Mouse (Mus musculus) kidney, postnatal 0 days (tissue): ENCODE data around the gene N4bp1. TPM values are rescaled to one million over a fixed set of nuclear protein-coding genes. Genes with fewer than 3 reads are reported as not detected.

Source experiments
- ATAC-seq: fragments of 200-750 bp; cut with Nextera tagmentation; replicated peaks from 2 replicates; pipeline ENCODE4 v1.8.0; 2017; ENCODE audit warnings: low read depth, moderate number of reproducible peaks, moderate TSS enrichment, moderate library complexity; ENCODE audit not compliant: low FRiP score
- DNase-seq: peaks from one replicate; pipeline ENCODE4 v3.0.0-alpha.2; 2016; ENCODE audit warnings: low spot score
- H3K27ac ChIP-seq: fragments of 300-500 bp; sonication (generic); 2 replicates; pipeline ENCODE4 v1.5.1; 2014; ENCODE audit warnings: mild to moderate bottlenecking
- H3K27me3 ChIP-seq: fragments of 300-500 bp; sonication (generic); 2 replicates; pipeline ENCODE4 v1.6.1; 2014; ENCODE audit warnings: low read length, mixed read lengths; ENCODE audit not compliant: insufficient read depth
- H3K36me3 ChIP-seq: fragments of 300-500 bp; sonication (generic); 2 replicates; pipeline ENCODE4 v1.6.1; 2014; ENCODE audit warnings: low read length, mixed read lengths; ENCODE audit not compliant: insufficient read depth
- H3K4me1 ChIP-seq: fragments of 300-500 bp; sonication (generic); replicated peaks from 2 replicates; pipeline ENCODE4 v1.6.1; 2014; ENCODE audit warnings: antibody characterized with exemption, low read length, mixed read lengths; ENCODE audit not compliant: insufficient read depth
- H3K4me2 ChIP-seq: fragments of 300-500 bp; sonication (generic); 2 replicates; pipeline ENCODE4 v1.6.1; 2014; ENCODE audit warnings: mild to moderate bottlenecking, low read length, moderate library complexity, mixed read lengths
- H3K4me3 ChIP-seq: fragments of 300-500 bp; sonication (generic); replicated peaks from 2 replicates; pipeline ENCODE4 v1.5.1; 2014; ENCODE audit warnings: low read depth, low read length
- H3K9ac ChIP-seq: fragments of 300-500 bp; sonication (generic); 2 replicates; pipeline ENCODE4 v1.6.1; 2014; ENCODE audit warnings: low read depth, low read length
- H3K9me3 ChIP-seq: fragments of 300-500 bp; sonication (generic); replicated peaks from 2 replicates; pipeline ENCODE4 v1.6.1; 2016; ENCODE audit warnings: low read length, inconsistent platforms, mixed read lengths
- CTCF ChIP-seq: IDR thresholded peaks from 2 replicates; pipeline ENCODE4 v1.5.1; 2016; ENCODE audit warnings: antibody characterized with exemption, low read depth, mild to moderate bottlenecking, moderate library complexity
- WGBS: fragments of 180-500 bp; shearing (Covaris S2); extraction: QIAGEN DNeasy Blood & Tissue Kit; methylation state at CpG from one replicate; pipeline ENCODE4 v1.1.7; 2014; 5-methylcytosine and 5-hydroxymethylcytosine counted together
- polyA plus RNA-seq: library from polyadenylated mRNA; unstranded; fragments of >200 nt; fragmentation: Nextera tagmentation; extraction: Ambion mirVana; gene quantifications from 2 replicates; pipeline ENCODE4 v1.2.1, GENCODE M21; 2015

Gene N4bp1
- polyA plus RNA-seq, 1 experiment from 2014 or later = 6.3 TPM

- Histone ChIP-seq H3K9ac (no peak overlapping the region), H3K4me3 (no peak overlapping the region), H3K36me3 (no peaks in the 10 kb centered on the region), H3K27ac (no peak overlapping the region), H3K4me2 (no peak overlapping the region), H3K4me1 (peaks cover 4% of the 10 kb centered on the region; the same call in 1 of the 2 replicates), H3K9me3 (no peaks in the 10 kb centered on the region), H3K27me3 (no peaks in the 10 kb centered on the region)
- 82% methylated on average over 3 of the region's 3 CpGs for WGBS
- no peak; the same call in 1 of the 2 replicates for ATAC-seq
- no peak for TF ChIP-seq CTCF
- no peak for DNase-seq
Measured at GRCm38 (mm10) chr8:86758651-86759050, 126.4 kb downstream of the N4bp1 start.

Other genes starting within 250 kb of the N4bp1 start
- 6.5 and 6.9 TPM in 2 replicates for gene Gm10638, start 139.6 kb downstream of the N4bp1 start, polyA plus RNA-seq
- gene Siah1a, start 139.3 kb downstream of the N4bp1 start, polyA plus RNA-seq = 48.0 and 50.1 TPM in 2 replicates